Mouse (Mus musculus) kidney, adult 2 months (tissue): ENCODE data around the gene Gm17349. TPM values are rescaled to one million over a fixed set of nuclear protein-coding genes. Genes with fewer than 3 reads are reported as not detected.
"Not testable (repeated sequence)": the region's sequence is repeated elsewhere in the genome, so short reads cannot be mapped to it uniquely, and the experiment has no call there.

ENCODE experiments used
- DNase-seq: peaks from one replicate; pipeline ENCODE4 v3.0.0; 2021
- H3K27ac ChIP-seq: fragments of 200-500 bp; 2 replicates; pipeline ENCODE4 v1.5.1; 2012; ENCODE audit warnings: low read depth, low read length, control low read depth, inconsistent platforms; ENCODE audit not compliant: insufficient read depth
- H3K27me3 ChIP-seq: fragments of 200-500 bp; replicated peaks from 2 replicates; pipeline ENCODE4 v1.6.1; 2012; ENCODE audit warnings: mild to moderate bottlenecking, moderate library complexity, low read length, inconsistent platforms; ENCODE audit not compliant: control insufficient read depth, insufficient read depth
- H3K36me3 ChIP-seq: fragments of 200-500 bp; 2 replicates; pipeline ENCODE4 v1.6.1; 2012; ENCODE audit warnings: mild to moderate bottlenecking, moderate library complexity, low read length, inconsistent platforms; ENCODE audit not compliant: control insufficient read depth, insufficient read depth
- H3K4me1 ChIP-seq: fragments of 200-500 bp; 2 replicates; pipeline ENCODE4 v1.6.1; 2011; ENCODE audit warnings: low read length; ENCODE audit not compliant: control insufficient read depth, insufficient read depth
- H3K4me3 ChIP-seq: fragments of 200-500 bp; 2 replicates; pipeline ENCODE4 v1.5.1; 2011; ENCODE audit warnings: mild to moderate bottlenecking, low read depth, low read length, control low read depth; ENCODE audit not compliant: insufficient read depth
- CTCF ChIP-seq: fragments of 200-500 bp; conservative IDR thresholded peaks from 2 replicates; pipeline ENCODE4 v1.5.1; 2011; ENCODE audit warnings: low read depth, mild to moderate bottlenecking, control low read depth, low read length, moderate library complexity, mixed read lengths; ENCODE audit not compliant: insufficient read depth, insufficient read length
- POLR2A ChIP-seq: fragments of 200-500 bp; IDR thresholded peaks from one replicate; pipeline ENCODE4 v1.6.1; 2011; ENCODE audit warnings: low read depth, low read length, control low read depth
- WGBS: fragments of 180-500 bp; shearing (Covaris S2); methylation state at CpG from one replicate; pipeline ENCODE4 v1.1.7; 2018; 5-methylcytosine and 5-hydroxymethylcytosine counted together
- polyA plus RNA-seq: library from polyadenylated mRNA; depleted of rRNA; stranded (reverse); fragments of >200 nt; gene quantifications from 2 replicates; pipeline ENCODE4 v1.2.3, GENCODE M21; 2012

Gene Gm17349
- polyA plus RNA-seq, 1 experiment, result 0.58 TPM

DNA sequence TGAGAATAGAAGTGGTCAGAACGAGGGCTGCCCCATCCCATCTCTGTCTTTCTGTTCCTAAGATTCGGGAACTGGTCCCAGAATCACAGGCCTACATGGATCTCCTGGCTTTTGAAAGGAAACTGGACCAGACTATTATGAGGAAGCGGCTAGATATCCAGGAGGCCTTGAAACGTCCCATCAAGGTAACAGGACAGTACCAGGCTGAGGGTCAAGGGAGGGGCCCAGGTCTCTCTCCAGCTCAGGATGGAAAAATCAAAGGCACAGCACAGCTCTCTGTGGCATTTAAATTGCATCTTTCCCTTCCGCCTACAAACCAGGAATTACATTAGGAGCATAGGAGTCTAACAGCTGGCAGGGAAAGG, 1.6 kb downstream of the Gm17349 start:
- DNase-seq, result no peak
- TF ChIP-seq POLR2A (no peak), CTCF (no peak)
- Histone ChIP-seq H3K36me3 (peaks cover 3% of the 10 kb centered on the region; the same call in 1 of the 2 replicates), H3K4me3 (no peak overlapping the region), H3K27ac (no peak overlapping the region), H3K27me3 (no peaks in the 10 kb centered on the region), H3K4me1 (peaks cover 29% of the 10 kb centered on the region)
- 74% methylated on average over 5 of the region's 5 CpGs for WGBS

DNA sequence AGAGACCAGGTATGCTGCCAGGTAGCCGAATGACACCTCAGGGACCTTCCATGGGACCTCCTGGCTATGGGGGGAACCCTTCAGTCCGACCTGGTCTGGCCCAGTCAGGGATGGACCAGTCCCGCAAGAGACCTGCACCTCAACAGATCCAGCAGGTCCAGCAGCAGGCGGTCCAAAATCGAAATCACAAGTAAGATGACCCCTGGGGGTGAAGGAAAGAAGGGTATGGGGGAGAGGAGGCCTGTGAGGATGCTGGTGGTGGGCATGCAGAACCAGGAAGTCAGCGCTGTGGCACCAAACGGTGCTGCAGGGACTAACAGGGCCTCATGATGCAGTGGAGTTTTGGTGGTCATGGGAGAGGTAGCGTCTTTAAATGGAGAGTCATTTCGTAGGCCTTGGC, 2.2 kb downstream of the Gm17349 start:
- no peak for TF ChIP-seq POLR2A
- TF ChIP-seq CTCF, result no peak
- Histone ChIP-seq H3K4me3 (no peak overlapping the region), H3K36me3 (peaks cover 3% of the 10 kb centered on the region; the same call in 1 of the 2 replicates), H3K27me3 (no peaks in the 10 kb centered on the region), H3K4me1 (peaks cover 29% of the 10 kb centered on the region), H3K27ac (peak overlapping the region; percentile 28; the same call in 1 of the 2 replicates)
- DNase-seq, result no peak
- 66% methylated on average over 9 of the region's 9 CpGs for WGBS

- H3K27me3 ChIP-seq, result no peaks in the 10 kb centered on the region
- H3K4me3 ChIP-seq, result peak within 1 kb of the TSS; percentile 69
- H3K27ac ChIP-seq, result peak within 1 kb of the TSS; percentile 67
- TF ChIP-seq CTCF (peak; percentile 82), POLR2A (no peak)
- H3K4me1 ChIP-seq, result peaks cover 29% of the 10 kb centered on the region
- under 1% methylated on average over 71 of the region's 71 CpGs for WGBS
- DNase-seq, result peak; percentile 96
- peaks cover under 1% of the 10 kb centered on the region; the same call in 1 of the 2 replicates for H3K36me3 ChIP-seq
These were observed 3.0 kb downstream of the Gm17349 start, which contains the start of gene Smarcd1 for GRCm38 (mm10) chr15:99701999-99702900. TSS of gene Smarcd1 (plus strand) at chr15:99702129.

- Histone ChIP-seq H3K4me1 (peaks cover 29% of the 10 kb centered on the region), H3K27ac (peak overlapping the region; percentile 46; the same call in 1 of the 2 replicates), H3K4me3 (peak overlapping the region; percentile 69)
- 37% methylated on average over 16 of the region's 16 CpGs for WGBS
- H3K27me3 ChIP-seq, DNase-seq, H3K36me3 ChIP-seq: not testable (repeated sequence)
These were observed 3.7 kb downstream of the Gm17349 start for GRCm38 (mm10) chr15:99701640-99701998.

DNA sequence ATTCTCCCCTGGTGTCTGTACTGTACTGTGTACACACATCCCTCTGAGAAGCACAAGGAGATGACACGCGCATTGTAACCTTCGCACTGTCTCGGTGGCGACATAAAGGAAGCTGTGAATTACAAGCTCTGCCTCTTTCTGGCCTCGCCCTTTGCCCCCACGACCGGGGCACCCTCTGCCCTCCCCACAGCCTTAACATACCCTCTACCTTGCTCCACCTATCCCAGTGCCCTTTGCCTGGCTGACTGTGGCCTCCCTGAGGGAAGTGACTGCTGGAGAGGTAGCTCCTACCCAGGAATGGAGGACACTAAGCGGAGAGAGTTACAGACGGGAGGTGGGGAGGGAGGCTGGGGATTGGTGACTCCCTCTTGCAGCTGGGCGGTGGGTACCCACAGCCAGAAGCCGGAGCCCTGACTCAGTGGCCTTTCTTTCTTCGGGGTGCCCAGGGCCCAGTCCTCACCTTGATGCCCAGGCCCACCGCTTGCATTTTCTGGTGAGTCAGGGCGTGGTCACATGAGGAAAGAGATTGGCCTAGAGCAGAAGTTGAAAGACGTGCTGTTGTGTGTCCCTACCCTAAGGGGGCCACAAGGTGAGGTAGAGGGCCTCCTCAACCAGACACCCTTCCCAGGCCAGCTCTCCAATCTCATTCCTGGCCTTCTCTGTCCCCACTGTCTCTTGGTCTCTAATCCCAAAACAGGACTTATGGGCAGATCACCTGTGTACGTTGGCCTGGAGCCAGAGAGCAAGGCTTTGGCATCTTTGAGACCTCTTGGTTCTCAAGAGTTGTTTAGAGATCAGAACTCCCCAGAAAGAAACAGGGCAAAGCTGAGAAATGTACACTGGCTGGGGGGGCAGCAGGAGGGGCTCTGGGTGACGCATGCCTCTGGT, 4.8 kb downstream of the Gm17349 start:
- Histone ChIP-seq H3K27ac (no peak overlapping the region), H3K36me3 (no peaks in the 10 kb centered on the region), H3K27me3 (no peaks in the 10 kb centered on the region), H3K4me1 (peaks cover 29% of the 10 kb centered on the region), H3K4me3 (no peak overlapping the region)
- 73% methylated on average over 18 of the region's 18 CpGs for WGBS
- DNase-seq, result peak; percentile 47
- TF ChIP-seq POLR2A (no peak), CTCF (no peak)

- no peaks in the 10 kb centered on the region for H3K27me3 ChIP-seq
- H3K36me3 ChIP-seq, result no peaks in the 10 kb centered on the region
- no peak overlapping the region for H3K27ac ChIP-seq
- WGBS, result 70% methylated on average over 10 of the region's 10 CpGs
- H3K4me3 ChIP-seq, result no peak overlapping the region
- TF ChIP-seq POLR2A (no peak), CTCF (no peak)
- no peak for DNase-seq
- H3K4me1 ChIP-seq, result peaks cover 25% of the 10 kb centered on the region
These were observed 5.6 kb downstream of the Gm17349 start for GRCm38 (mm10) chr15:99699715-99700114.

DNA sequence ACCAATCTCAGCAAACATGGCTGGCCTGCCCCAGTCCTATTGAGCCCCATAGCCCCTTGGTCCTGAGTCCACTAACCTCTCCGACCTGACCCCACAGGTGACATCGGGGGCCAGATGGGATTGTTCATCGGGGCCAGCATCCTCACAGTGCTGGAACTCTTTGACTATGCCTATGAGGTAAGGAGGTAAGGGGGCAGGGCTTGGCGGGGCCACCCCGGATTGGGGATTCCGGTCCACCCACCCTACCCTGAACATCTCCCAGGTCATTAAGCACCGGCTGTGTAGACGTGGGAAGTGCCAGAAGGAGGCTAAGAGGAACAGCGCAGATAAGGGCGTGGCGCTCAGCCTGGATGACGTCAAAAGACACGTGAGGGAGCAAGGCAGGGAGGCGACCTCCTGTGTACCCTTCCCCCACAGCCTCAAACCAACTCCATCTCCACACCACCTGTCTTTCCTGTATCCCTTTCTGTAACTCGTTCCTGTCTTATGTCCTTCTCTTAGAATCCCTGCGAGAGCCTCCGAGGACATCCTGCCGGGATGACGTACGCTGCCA, 6.7 kb downstream of the Gm17349 start:
- H3K4me3 ChIP-seq, result no peak overlapping the region
- H3K36me3 ChIP-seq, result no peaks in the 10 kb centered on the region
- DNase-seq, result no peak
- no peak overlapping the region for H3K27ac ChIP-seq
- H3K4me1 ChIP-seq, result peaks cover 18% of the 10 kb centered on the region
- no peak for TF ChIP-seq POLR2A
- TF ChIP-seq CTCF, result no peak
- 33% methylated on average over 20 of the region's 20 CpGs for WGBS
- H3K27me3 ChIP-seq, result no peaks in the 10 kb centered on the region
